Mouse (Mus musculus) ovary, postnatal 36 days (tissue): ENCODE measurements at regions not wholly inside any gene's neighbourhood (a gene's known extent, or its start where the extent isn't known, plus 50 kb on each side); places are given as distances from the start of the nearest gene placed in this dataset.

Experiments used
- DNase-seq: peaks from one replicate; pipeline ENCODE4 v3.0.0; 2022; ENCODE audit warnings: low spot score, mixed read lengths

DNA sequence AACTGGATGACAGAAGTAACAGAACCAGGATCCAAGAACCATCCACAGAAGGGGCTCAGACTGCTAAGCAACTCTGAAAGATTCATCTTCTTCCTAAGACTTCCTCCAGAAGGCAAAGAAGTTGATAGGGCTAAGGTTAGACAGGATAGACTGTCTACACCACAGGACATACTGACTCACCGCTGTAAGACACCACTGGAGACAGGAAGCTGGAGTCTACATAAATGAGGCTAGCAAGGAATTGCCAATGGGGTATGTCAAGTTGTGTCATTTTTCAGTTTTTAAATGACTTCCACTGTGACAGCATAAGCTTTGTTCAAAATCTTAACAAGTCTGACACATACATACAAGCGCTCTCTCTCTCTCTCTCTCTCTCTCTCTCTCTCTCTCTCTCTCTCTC lies 645.4 kb upstream of the Gm10131 start:
- no peak for DNase-seq

DNA sequence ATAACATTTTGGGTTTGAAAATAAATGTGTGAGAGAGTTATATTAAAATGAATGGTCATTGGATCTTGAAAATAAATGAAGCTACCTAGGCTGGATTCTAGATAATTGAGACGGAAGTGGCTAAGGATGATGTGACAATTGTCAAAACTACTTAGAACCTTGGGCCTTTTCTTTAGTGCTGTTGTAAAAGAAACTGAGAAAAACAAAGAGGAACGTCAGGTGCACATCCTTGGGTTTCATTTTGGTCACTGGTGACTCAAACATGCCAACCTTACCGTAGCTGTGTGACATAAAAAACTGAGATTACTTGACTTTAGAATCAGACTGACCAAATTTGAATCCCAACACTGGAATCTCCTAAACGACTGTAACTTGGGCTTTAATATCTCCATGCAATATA lies 644.6 kb upstream of the Gm10131 start:
- no peak for DNase-seq

DNA sequence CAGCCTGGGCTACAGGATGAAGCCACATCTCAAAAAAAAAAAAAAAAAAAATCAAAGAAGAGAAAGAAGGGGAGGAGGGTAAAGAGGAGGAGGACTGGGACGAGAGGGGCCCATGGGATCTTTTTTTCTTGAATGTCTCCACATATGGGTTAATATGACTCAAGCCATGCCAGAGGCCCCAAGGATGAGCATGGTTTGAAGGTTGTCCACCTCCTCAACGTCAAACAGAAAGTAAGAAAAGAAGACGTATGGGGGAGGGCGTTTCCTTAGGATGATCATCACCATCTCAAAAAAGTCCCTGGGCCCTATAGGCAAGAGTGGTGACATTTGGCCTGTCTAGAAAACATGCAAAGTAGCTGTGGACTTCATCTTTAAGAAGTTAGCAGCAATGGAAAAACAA lies 643.9 kb upstream of the Gm10131 start:
- DNase-seq = no peak

- DNase-seq = no peak
Measured at GRCm38 (mm10) chr8:34753046-34753445, 641.5 kb upstream of the Gm10131 start.

DNA sequence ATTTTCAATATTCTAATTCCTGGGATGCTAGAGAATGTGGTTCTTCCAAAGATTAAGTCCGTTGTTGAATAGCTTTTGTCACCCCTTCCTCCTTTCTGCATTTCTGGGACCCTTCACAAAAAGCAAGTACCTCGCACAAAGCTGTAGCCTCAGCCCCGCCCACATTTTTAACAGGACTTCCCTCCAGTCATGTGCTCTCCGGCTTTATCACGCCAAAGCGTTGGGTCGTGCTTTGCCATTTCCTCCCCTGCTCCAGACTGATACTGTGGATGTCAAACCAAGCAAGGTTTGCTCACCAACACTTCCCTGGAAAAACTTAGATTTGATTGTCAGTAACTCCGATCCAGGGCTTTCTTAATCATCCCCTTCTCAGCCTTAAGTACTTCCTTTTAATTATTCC lies 637.0 kb upstream of the Gm10131 start:
- DNase-seq = no peak

- no peak for DNase-seq
Measured at GRCm38 (mm10) chr8:34745706-34746105, 634.2 kb upstream of the Gm10131 start.

DNA sequence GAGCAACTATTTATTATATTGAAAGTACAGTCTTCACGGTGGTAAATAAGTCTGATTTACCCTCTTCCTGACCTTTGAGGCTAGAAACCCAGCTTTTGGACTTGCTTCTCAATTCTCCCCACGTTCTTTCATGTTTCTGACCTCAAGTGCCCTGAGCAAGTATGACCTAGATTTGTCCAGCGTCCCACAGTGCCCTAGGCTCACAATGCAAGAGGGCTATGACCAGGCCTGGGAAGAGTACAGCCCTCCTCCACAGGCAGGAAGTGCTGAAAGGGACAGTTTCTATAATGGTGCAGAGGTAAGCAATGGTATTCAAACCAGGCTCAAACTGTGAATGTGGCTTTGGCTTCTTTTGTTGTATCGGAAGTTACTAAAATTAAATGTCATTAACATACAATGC lies 633.1 kb upstream of the Gm10131 start:
- no peak for DNase-seq

DNA sequence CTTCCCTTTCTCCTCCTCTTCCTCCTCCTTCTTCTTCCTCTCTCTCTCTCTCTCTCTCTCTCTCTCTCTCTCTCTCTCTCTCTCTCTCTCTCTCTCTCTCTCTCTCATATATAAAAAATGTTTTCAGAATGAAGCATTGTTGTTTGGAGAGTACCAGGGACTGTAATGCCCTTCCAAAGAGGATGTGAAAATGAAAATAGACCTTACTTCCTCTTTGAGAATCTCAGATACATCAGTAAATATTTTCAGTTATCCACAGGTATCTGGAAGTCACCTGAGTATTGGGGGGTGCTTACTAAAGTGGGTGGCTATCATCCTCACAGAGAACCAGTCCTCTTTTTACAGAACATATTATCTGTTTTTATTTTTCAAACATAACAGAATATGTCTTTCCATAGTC lies 632.6 kb upstream of the Gm10131 start:
- DNase-seq = no peak

DNA sequence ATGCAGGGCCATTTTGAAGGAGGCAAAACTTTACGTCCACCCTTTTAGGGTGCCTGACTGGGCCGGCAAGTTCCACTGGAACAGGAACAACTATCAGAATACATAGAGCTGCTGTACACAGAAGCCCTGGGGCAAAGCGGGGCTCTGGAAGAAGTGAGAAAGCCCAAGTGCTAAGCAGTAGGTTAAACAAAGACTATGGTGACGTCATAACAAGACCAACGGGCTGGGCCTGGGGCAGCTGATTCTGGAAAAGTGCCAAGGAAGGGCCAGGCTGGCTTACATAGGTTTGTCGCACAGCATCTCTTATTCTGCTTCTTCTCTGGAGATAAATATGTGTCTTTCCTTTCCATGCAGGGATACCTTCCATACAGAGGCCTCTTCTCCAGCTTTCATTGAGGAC lies 631.6 kb upstream of the Gm10131 start:
- DNase-seq = no peak

- DNase-seq = no peak
Measured at GRCm38 (mm10) chr8:34740836-34741235, 629.3 kb upstream of the Gm10131 start.

GRCm38 (mm10) chr8:34739836-34740804 lies 628.6 kb upstream of the Gm10131 start:
- no peak for DNase-seq

- DNase-seq = no peak
Measured at GRCm38 (mm10) chr8:34736214-34736613, 624.7 kb upstream of the Gm10131 start.

GRCm38 (mm10) chr8:34735006-34735405 lies 623.5 kb upstream of the Gm10131 start:
- DNase-seq = no peak

- DNase-seq = no peak
Measured at GRCm38 (mm10) chr8:34732808-34733207, 621.3 kb upstream of the Gm10131 start.

DNA sequence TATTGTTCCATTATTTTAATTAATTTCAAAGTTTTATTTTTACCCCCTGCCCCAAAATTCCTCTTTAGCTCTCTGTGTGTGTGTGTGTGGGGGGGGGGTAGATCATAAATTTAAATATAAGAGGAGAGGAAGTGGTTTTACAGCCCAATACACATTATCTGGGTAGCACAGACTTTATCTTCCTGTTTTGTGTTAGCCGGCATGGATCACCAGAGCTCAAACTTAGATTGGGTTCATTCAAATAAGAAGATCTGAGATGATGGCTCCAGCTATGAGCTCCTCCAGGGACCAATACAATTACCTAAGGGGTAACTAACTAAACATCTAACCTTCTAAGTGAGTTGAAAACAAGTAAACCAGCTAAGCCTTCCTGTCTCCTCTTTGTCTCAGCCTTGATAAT lies 620.8 kb upstream of the Gm10131 start:
- DNase-seq = no peak

DNA sequence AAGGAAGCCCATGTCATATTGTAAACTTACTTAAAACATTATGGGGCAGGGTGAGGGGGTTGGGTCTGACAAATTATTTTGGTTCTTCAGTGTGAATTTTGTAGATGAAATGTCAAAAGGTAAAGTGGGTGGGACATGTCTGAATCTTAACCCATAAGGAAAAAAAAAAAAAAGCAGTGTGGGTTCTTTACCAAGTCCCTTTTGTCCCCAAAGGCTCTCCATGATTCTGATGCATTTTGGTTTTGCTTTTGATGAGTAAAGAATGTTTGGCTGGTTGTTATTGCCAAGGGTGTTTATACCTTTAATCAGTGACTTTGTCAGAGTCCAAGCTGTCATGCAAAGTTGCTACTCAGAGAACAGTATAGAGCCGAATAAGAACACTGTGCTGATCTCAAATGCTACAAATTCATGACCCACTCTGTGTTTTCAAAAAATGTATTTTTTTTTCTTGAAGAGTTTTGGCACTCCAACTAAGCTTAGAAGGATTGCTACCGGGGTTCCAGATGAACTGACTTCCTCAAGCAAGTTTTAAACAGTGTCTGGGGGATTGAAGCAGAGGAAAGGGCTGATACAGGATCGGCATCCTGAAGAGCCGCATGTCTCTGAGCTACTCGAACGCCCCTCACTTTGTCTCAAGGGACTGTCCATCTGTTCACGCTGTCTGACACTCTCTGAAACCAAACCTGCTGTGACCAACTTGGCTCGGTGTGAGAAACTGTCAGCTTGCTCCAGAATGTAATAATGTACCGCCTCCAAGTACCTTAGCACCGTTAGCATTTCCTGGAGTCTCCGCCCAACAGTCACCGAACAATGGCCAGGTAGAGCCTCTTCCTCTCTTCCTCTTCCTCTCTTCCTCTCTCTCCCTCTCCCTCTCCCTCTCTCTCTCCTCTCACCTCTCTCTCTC lies 619.8 kb upstream of the Gm10131 start:
- no peak for DNase-seq

- no peak for DNase-seq
Measured at GRCm38 (mm10) chr8:34729585-34729984, 618.0 kb upstream of the Gm10131 start.

DNA sequence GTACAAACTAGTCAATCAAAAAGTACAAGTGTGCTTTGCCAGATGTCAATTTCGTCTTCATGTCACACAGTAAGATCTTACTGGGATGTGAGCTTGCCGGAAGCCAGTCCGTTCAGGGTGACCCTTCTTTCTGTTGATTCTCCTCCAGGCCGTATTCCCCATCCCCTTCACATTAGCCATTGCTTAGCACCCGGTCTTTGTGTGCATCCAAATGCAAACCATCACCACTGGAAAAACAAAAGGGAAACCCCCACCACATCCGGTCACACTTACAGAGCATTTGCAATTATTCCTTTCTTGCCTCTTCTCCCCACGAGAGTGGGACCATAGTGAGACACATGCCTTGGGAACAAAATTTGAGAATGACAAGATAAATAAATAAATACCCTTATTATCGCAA lies 616.2 kb upstream of the Gm10131 start:
- no peak for DNase-seq

DNA sequence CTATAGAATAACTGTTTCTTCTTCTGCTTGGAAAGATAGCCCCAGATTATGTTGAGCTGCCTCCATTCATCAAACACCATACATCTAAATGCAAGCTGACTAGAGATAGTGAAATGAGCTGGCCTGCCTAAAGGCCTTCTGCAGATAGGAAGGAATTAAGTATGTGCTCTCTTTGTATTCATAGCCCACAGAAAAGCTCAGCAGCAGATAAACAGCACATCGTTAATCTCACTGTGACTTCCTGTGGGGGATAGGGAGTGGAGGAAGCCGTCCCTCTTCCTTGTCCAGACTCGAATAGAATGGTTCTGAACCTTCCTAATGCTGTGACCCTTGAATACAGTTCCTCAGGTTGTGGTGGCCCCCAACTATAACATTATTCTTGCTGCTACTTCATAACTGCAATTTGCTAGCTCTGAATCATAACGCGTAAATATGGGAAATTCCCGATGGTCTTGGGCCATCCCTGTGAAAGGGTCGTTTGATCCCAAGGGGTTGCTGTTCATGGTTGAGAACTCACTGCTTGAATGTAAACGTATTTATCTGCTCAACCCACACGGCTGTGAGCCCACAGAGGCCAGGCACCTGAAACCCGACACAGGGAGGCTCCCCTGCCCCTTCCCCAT lies 614.7 kb upstream of the Gm10131 start:
- DNase-seq = no peak

DNA sequence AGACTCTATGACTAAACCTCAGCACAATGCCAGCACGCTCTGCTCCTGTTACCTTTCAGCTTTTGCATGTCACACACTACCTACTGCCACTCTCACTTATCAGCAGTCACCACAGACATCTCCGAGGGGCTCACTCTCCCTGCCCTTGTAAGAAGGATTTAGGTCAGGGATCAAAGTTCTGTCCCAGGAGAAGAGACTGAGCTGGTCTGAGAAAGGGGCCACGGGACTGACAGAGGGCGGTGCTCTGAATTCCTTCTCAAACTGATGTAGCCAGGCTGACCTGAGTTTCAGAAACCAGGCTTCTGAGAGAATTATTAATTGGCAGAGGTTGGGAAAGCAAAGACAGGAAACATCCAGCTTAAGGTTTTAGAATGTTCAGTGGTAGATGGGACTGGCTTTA lies 614.0 kb upstream of the Gm10131 start:
- DNase-seq = no peak

DNA sequence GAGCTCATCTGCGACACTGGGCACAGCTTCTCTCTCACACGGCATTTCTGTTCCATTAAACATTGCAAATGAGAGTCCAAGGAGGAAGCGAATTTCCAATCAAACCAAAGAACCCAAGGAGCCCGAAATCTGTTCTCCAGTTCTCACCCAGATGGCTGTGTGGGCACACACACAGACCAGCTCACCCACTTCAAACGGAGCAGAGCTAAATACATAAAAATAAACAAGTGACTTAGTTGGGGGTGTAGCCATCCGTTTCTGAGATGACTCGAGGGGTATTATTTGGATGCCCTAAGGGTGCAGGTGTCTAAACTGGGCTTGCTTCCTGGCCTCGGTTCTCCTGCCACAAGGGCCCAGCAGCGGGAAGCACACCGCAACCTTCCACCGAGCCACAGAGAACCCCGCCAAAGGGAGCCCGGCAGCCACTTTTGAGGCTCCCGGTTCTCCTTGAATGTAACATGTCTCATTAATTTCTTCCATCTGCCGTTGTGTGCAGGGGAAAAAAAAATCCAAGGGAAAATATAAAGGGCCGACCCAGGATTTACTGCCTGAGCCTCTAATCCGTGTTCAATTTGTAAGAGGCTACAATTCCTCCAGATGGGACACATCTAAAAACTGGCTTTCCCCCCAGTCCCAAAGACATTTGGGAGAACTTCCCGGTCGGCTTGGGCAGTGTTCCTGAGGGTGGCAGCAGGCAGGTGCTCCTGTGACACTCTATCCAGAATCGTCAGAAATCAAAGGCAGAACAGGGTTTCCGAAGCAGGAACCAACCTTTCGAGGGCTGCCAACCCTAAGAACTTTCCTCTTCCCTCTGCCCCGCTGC lies 598.6 kb upstream of the Gm10131 start:
- DNase-seq = no peak

- no peak for DNase-seq
Measured at GRCm38 (mm10) chr8:34709316-34709715, 597.8 kb upstream of the Gm10131 start.
